Mouse (Mus musculus) forebrain, embryonic 14.5 days (tissue): ENCODE measurements at regions not wholly inside any gene's neighbourhood (a gene's known extent, or its start where the extent isn't known, plus 50 kb on each side); places are given as distances from the start of the nearest gene placed in this dataset.

Experiments
- ATAC-seq: fragments of 200-750 bp; cut with Nextera tagmentation; 2 replicates; pipeline ENCODE4 v1.8.0; 2017; ENCODE audit warnings: mild to moderate bottlenecking, moderate library complexity
- DNase-seq: peaks from one replicate; pipeline ENCODE4 v3.0.0-alpha.2; 2015; ENCODE audit warnings: low spot score
- H3K27ac ChIP-seq: fragments of 300-500 bp; sonication (generic); 2 replicates; pipeline ENCODE4 v1.5.1; 2014; ENCODE audit warnings: low read depth, mild to moderate bottlenecking, control low read depth, low read length, moderate library complexity
- H3K27me3 ChIP-seq: fragments of 300-500 bp; sonication (generic); replicated peaks from 2 replicates; pipeline ENCODE4 v1.6.1; 2014; ENCODE audit warnings: low read length, control low read depth, mixed read lengths; ENCODE audit not compliant: control insufficient read depth, insufficient read depth
- H3K36me3 ChIP-seq: fragments of 300-500 bp; sonication (generic); 2 replicates; pipeline ENCODE4 v1.6.1; 2014; ENCODE audit warnings: low read length, control low read depth; ENCODE audit not compliant: control insufficient read depth, insufficient read depth
- H3K4me1 ChIP-seq: fragments of 300-500 bp; sonication (generic); 2 replicates; pipeline ENCODE4 v1.6.1; 2014; ENCODE audit warnings: antibody characterized with exemption, low read length, control low read depth; ENCODE audit not compliant: control insufficient read depth, insufficient read depth
- H3K4me2 ChIP-seq: fragments of 300-500 bp; sonication (generic); 2 replicates; pipeline ENCODE4 v1.6.1; 2014; ENCODE audit warnings: mild to moderate bottlenecking, control low read depth, low read length
- H3K4me3 ChIP-seq: fragments of 300-500 bp; sonication (generic); 2 replicates; pipeline ENCODE4 v1.5.1; 2014; ENCODE audit warnings: low read depth, low read length, control low read depth
- H3K9ac ChIP-seq: fragments of 300-500 bp; sonication (generic); 2 replicates; pipeline ENCODE4 v1.6.1; 2014; ENCODE audit warnings: mild to moderate bottlenecking, low read length, control low read depth, moderate library complexity
- H3K9me3 ChIP-seq: fragments of 300-500 bp; sonication (generic); replicated peaks from 2 replicates; pipeline ENCODE4 v1.6.1; 2016; ENCODE audit warnings: low read length, control low read depth, mixed read lengths; ENCODE audit not compliant: control insufficient read depth
- WGBS: fragments of 180-500 bp; shearing (Covaris S2); extraction: QIAGEN DNeasy Blood & Tissue Kit; methylation state at CpG from one replicate; pipeline ENCODE4 v1.1.7; 2014; 5-methylcytosine and 5-hydroxymethylcytosine counted together

DNA sequence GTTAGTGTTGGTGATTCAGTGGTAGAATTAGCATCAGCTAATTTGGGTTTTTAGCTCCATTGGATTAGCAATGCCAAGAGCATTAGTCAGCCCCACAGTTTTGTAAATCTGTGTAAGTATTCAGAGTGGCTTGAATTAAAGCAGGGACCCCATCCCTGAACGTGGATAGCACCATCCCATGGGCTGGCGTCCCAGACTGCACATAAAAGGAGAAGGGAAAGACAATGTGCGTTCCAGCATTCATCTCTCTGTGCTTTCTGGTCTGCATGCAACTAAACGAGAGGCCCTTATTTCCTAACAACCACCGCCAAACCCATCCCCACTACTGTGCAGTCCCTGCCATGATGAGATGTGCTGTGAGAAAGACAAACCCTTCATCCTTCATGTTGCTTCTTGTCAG is 713.8 kb downstream of the Sorcs1 start:
- H3K27me3 ChIP-seq = no peaks in the 10 kb centered on the region
- DNase-seq (peak; percentile 37), ATAC-seq (peak; percentile 44; the same call in 1 of the 2 replicates)
- H3K9ac ChIP-seq = no peak overlapping the region
- no peaks in the 10 kb centered on the region for H3K9me3 ChIP-seq
- H3K4me3 ChIP-seq = no peak overlapping the region
- H3K27ac ChIP-seq = no peak overlapping the region
- no peaks in the 10 kb centered on the region for H3K36me3 ChIP-seq
- H3K4me2 ChIP-seq = no peak overlapping the region
- WGBS = 26% methylated on average over 5 of the region's 5 CpGs
- H3K4me1 ChIP-seq = no peaks in the 10 kb centered on the region

DNA sequence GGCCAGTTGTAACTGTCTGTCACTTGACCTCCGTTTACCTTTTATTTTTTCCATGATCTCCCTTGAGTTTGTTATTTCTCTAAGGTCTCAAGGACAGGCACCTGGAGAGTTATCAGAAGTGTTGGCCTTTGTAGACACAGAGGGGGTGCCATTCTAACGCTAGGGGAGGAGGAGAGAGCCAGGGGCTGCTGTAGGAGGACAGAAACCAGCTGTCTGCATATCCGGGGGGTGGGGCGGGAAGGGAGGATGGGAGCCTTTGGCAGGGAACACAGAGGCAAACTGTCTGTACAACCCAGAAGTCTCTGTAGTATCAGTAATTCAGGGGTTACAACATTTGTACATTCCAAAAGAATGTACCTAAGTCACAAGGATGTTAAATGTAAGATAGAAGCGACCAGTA is 719.9 kb downstream of the Sorcs1 start:
- H3K27ac ChIP-seq = no peak overlapping the region
- no peaks in the 10 kb centered on the region for H3K27me3 ChIP-seq
- WGBS = 76% methylated on average over 5 of the region's 5 CpGs
- no peak overlapping the region for H3K4me3 ChIP-seq
- H3K4me1 ChIP-seq = no peaks in the 10 kb centered on the region
- DNase-seq (no peak), ATAC-seq (no peak)
- H3K9ac ChIP-seq = no peak overlapping the region
- no peaks in the 10 kb centered on the region for H3K36me3 ChIP-seq
- no peak overlapping the region for H3K4me2 ChIP-seq
- H3K9me3 ChIP-seq = no peaks in the 10 kb centered on the region

DNA sequence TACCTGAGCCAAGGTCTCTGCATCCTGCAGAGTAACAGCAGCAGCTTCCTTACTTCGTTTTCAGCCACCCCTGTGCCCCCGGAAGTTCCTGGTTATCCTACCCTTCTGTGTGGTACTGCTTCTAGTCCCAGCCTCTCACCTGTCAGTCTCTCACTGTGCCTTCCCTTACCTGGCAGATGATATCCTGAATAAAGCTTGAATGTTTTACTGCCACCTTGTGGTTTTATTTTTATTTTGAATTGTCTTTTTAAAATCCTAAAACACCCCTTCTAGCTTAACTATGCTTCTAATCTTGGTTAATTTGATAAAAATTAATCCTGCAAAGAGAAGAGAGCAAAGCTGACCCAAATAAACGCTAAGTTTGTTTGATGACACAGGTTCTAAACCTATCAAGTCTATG is 747.2 kb downstream of the Sorcs1 start:
- no peaks in the 10 kb centered on the region for H3K36me3 ChIP-seq
- WGBS = 48% methylated on average over 3 of the region's 3 CpGs
- H3K4me1 ChIP-seq = no peaks in the 10 kb centered on the region
- ATAC-seq (no peak), DNase-seq (peak; percentile 33)
- no peak overlapping the region for H3K27ac ChIP-seq
- H3K27me3 ChIP-seq = no peaks in the 10 kb centered on the region
- H3K9ac ChIP-seq = no peak overlapping the region
- no peak overlapping the region for H3K4me3 ChIP-seq
- no peaks in the 10 kb centered on the region for H3K9me3 ChIP-seq
- H3K4me2 ChIP-seq = no peak overlapping the region

DNA sequence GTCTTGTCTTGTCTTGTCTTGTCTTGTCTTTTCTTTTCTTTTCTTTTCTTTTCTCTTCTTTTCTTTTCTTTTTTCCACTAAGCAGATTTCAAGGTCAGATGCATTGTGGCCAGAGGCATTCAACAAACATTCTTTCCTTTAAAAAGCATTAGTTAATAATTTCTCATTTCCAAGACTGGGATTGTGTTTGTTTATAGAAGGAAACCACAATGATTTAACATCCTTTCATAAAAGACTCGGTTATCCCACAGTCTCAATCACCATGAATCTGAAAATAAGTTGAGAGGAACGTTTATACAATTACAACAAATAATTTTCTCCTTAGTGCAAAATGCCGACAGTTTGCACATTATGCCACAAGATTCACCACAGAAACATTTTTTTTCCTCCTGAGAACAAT is 766.7 kb downstream of the Sorcs1 start:
- Histone ChIP-seq H3K27me3 (no peaks in the 10 kb centered on the region), H3K36me3 (no peaks in the 10 kb centered on the region), H3K4me3 (no peak overlapping the region), H3K9ac (no peak overlapping the region), H3K9me3 (no peaks in the 10 kb centered on the region), H3K4me2 (no peak overlapping the region), H3K27ac (no peak overlapping the region), H3K4me1 (no peaks in the 10 kb centered on the region)
- WGBS = 74% methylated on average over 3 of the region's 3 CpGs
- DNase-seq = no peak
- ATAC-seq = no peak

DNA sequence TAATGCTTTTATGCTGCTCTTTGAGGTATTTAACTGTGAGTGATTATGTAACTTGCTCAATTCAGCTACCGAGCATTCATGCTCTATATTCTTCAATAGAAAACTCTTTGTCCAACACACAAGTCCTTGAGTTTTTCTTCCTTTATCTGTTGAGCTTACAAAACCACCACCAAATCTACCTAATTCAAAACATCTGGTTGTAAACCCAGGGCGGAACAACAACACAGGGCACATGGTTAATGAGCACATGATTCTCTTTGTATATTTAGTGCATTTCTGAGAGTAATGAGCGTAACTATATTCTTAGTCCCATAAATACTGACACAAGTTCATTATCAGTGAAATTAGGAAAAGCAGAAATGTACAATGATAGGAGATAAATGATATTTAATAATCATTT is 798.2 kb downstream of the Sorcs1 start:
- Histone ChIP-seq H3K27ac (no peak overlapping the region), H3K4me2 (no peak overlapping the region), H3K4me3 (no peak overlapping the region), H3K9me3 (no peaks in the 10 kb centered on the region), H3K4me1 (no peaks in the 10 kb centered on the region), H3K27me3 (no peaks in the 10 kb centered on the region), H3K36me3 (no peaks in the 10 kb centered on the region), H3K9ac (no peak overlapping the region)
- DNase-seq (no peak), ATAC-seq (no peak)
- WGBS = 61% methylated on average over 3 of the region's 3 CpGs

DNA sequence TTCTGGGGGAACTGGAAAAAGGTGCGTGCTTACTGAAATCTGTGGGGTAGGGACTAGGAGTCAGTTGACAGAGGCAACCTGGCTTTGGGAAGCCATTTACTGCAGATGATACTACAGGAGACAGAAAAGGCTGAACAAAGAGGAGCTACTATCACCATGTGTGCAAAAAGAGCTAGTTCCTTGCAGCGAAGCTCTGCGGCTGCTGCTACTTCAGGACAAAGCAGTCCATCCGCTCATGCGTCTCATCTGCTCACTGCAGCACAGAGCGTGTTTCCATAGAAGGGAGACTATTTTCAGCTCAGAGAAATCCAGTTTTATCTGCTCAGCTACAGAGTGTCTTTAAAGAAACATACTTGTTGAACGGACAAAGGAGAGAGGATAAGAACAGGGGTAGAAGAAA is 817.7 kb downstream of the Sorcs1 start:
- H3K27me3 ChIP-seq = no peaks in the 10 kb centered on the region
- H3K36me3 ChIP-seq = no peaks in the 10 kb centered on the region
- H3K9ac ChIP-seq = no peak overlapping the region
- no peak for ATAC-seq
- H3K4me1 ChIP-seq = peaks cover 4% of the 10 kb centered on the region; the same call in 1 of the 2 replicates
- no peak overlapping the region for H3K27ac ChIP-seq
- DNase-seq = peak; percentile 21
- no peak overlapping the region for H3K4me2 ChIP-seq
- no peaks in the 10 kb centered on the region for H3K9me3 ChIP-seq
- WGBS = 58% methylated on average over 7 of the region's 7 CpGs
- no peak overlapping the region for H3K4me3 ChIP-seq

DNA sequence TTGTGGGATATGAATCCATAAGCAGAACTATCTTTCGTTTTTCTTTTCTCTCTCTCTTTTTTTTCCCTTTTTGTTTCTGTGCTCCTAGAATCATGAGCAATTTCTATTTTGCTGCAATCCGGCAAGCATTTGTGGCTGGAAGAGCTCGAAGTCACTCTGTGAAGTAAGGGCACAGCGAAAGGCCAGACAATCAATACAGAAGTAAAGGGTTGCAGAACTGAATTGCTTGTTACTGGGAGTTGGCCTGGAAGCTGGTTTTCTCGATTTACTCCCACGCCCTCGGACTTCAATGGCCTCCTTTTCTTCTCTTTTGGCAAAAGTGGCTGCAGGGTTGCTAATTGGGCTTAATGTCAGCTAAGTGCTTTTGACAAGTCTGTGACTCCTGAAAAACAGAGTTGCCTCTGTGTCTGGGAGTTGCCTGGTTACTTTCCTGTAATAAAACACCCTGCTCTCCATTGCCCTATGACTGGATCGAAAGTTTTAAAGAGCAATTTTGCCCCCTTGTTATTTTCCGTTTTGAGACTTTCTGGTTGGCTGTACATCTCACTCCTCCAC is 822.9 kb downstream of the Sorcs1 start:
- H3K4me3 ChIP-seq = no peak overlapping the region
- no peaks in the 10 kb centered on the region for H3K9me3 ChIP-seq
- DNase-seq (peak; percentile 56), ATAC-seq (no peak)
- peaks cover 4% of the 10 kb centered on the region; the same call in 1 of the 2 replicates for H3K4me1 ChIP-seq
- H3K4me2 ChIP-seq = no peak overlapping the region
- no peaks in the 10 kb centered on the region for H3K36me3 ChIP-seq
- H3K9ac ChIP-seq = no peak overlapping the region
- no peaks in the 10 kb centered on the region for H3K27me3 ChIP-seq
- no peak overlapping the region for H3K27ac ChIP-seq
- whole genome bisulfite sequencing = 10% methylated on average over 9 of the region's 9 CpGs

DNA sequence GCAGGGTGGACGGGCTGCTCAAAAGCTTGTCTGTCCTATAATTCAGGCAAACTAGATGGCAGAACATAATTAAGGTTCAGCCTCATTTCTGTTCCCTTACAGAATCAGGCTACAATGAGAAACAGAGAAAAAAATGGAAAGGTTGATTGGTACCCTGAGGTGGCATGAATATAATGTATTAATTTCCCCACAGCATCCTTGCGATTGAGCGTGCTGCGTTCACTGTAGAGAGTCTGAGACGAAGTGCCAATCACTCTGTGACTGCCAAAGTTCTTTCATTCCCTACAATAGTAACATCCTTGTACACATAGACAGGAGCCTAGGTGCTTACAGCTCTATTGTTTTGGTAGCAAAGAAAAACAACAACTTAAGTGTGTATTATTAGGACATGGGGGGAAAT is 836.5 kb downstream of the Sorcs1 start:
- DNase-seq (peak; percentile 46), ATAC-seq (peak; percentile 37; the same call in 1 of the 2 replicates)
- Histone ChIP-seq H3K4me3 (no peak overlapping the region), H3K9me3 (no peaks in the 10 kb centered on the region), H3K4me2 (no peak overlapping the region), H3K9ac (no peak overlapping the region), H3K36me3 (no peaks in the 10 kb centered on the region), H3K27me3 (no peaks in the 10 kb centered on the region), H3K4me1 (peaks cover 6% of the 10 kb centered on the region), H3K27ac (no peak overlapping the region)
- 44% methylated on average over 5 of the region's 5 CpGs for WGBS

DNA sequence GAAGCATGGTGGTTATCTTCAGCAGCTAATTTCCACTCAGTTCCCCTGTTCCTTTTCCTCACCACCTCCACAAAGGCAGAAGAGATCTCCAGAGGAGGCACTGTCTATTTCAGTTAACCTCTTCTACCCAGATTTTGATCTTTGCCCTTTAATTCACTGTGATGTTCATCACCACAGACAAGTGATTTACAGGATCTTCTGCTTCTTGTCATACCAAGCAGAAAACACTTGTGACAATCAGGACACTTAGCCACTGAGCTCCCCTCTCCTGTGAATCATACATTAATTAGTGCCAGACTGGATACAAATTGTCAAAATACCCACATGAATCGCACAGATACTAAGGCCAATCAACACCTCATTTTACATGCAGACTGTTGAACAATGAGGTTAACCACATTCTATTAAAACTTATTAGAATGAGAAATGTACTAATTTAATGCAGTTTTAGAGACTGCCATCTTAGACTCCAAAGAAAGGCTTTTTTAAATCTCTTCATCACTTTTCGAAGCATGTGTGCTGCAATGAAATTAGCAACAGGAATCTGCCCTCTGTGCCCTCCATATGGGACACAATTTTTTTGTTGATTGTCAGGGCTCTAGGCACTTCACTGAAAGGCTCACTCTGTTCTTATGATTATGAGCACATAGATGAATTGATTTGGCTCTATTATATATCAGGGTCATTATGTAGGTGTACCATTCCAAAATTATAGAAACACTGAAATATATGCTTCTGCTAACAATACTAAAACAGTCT is 839.1 kb downstream of the Sorcs1 start:
- Histone ChIP-seq H3K9me3 (no peaks in the 10 kb centered on the region), H3K27me3 (no peaks in the 10 kb centered on the region), H3K36me3 (no peaks in the 10 kb centered on the region), H3K9ac (no peak overlapping the region), H3K4me1 (peaks cover 6% of the 10 kb centered on the region), H3K4me3 (no peak overlapping the region), H3K4me2 (no peak overlapping the region), H3K27ac (no peak overlapping the region)
- ATAC-seq (peak; percentile 65; the same call in 1 of the 2 replicates), DNase-seq (peak; percentile 55)
- WGBS = 44% methylated on average over 2 of the region's 2 CpGs
